Mouse (Mus musculus): ENCODE data around the gene Gm5773. TPM values are rescaled to one million over a fixed set of nuclear protein-coding genes. Genes with fewer than 3 reads are reported as not detected.

Gene Gm5773
- not detected in 2 replicates for polyA plus RNA-seq (2012; rRNA removed)

GRCm38 (mm10) chr3:93772700-93773099 lies at the start of gene Gm5773:
Gm5773 (plus strand) TSS chr3:93773000.

GRCm38 (mm10) chr3:93796098-93796497 lies 23.3 kb downstream of the Gm5773 start, which contains the start of gene Tdpoz4:
Tdpoz4 (plus strand) TSS chr3:93796398.

Other genes with a start within 250 kb of the Gm5773 start
- gene S100a10, start 217.9 kb upstream of the Gm5773 start, polyA plus RNA-seq (2012; rRNA removed) = 8.6 and 12.4 TPM in 2 replicates
- not detected in 2 replicates for gene Tdpoz2, start 120.3 kb upstream of the Gm5773 start, polyA plus RNA-seq (2012; rRNA removed)
- not detected in 2 replicates for gene Tdpoz1, start 96.7 kb upstream of the Gm5773 start, polyA plus RNA-seq (2012; rRNA removed)
- not detected in 2 replicates for gene Gm37596, start 79.9 kb upstream of the Gm5773 start, polyA plus RNA-seq (2012; rRNA removed)
- not detected in 2 replicates for gene Tdpoz4, start 23.4 kb downstream of the Gm5773 start, polyA plus RNA-seq (2012; rRNA removed)
- not detected in 2 replicates for gene Tdpoz3, start 53.0 kb downstream of the Gm5773 start, polyA plus RNA-seq (2012; rRNA removed)
- 0.09 TPM in 1 of 2 replicates, not detected in the other for gene Gm9117, start 170.5 kb downstream of the Gm5773 start, polyA plus RNA-seq (2012; rRNA removed)
- gene Tdpoz5, start 188.3 kb downstream of the Gm5773 start, polyA plus RNA-seq (2012; rRNA removed) = not detected in 2 replicates

Data from stomach, adult 2 months (tissue).